Mouse (Mus musculus) heart, adult 2 months (tissue): ENCODE measurements at regions not wholly inside any gene's neighbourhood (a gene's known extent, or its start where the extent isn't known, plus 50 kb on each side); places are given as distances from the start of the nearest gene placed in this dataset.

Experiments
- CTCF ChIP-seq: fragments of 200-600 bp; IDR thresholded peaks from 2 replicates; pipeline ENCODE4 v1.8.1; 2022; ENCODE audit warnings: antibody characterized with exemption, mild to moderate bottlenecking, moderate library complexity
- EP300 ChIP-seq: fragments of 200-500 bp; IDR thresholded peaks from 2 replicates; pipeline ENCODE4 v1.6.1; 2011; ENCODE audit warnings: low read depth, low read length, control low read depth; ENCODE audit not compliant: insufficient read depth
- POLR2A ChIP-seq: fragments of 200-500 bp; IDR thresholded peaks from 2 replicates; pipeline ENCODE4 v1.6.1; 2011; ENCODE audit warnings: mild to moderate bottlenecking, low read depth, low read length, control low read depth; ENCODE audit not compliant: insufficient read depth

DNA sequence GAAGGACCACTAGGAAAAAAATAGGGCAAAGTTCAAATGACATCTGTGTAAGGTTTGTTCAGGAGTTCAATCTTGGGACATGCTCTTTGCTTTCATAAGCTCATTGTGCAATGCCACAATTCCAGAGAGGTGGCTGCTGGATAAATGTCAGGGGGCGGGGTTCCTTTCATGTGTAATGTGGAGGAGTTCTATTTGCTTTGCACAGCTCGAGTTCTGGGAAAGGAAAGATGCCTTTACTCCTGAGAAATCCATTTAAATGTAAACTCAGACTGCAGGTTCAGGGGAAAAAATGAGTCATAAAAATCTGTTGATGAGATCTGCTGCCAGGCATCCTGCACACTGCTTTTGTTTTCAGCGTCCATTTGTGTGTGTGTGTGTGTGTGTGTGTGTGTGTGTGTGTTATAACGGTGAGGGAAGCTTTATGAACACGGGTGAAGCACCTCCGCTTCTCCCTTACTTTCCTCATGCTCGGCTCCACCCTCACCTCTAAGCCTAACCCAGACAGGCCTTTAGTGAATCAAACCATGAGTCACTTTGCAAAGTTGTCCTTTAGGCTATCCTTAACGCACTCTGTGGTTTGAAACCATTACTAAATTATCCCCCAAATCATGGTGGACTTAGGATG is 99.9 kb upstream of the Acsl4 start:
- TF ChIP-seq CTCF (no peak), POLR2A (no peak), EP300 (no peak)
